Mouse (Mus musculus): Measurements from ENCODE around the gene Lpgat1.

- TF ChIP-seq CTCF (IDR thresholded peaks at IDR 0.05; ENCODE audit: low read depth) (no peak), EP300 (optimal IDR thresholded peaks at IDR 0.05) (no peak)
Observed at GRCm38 (mm10) chr1:191674071-191674470, 43.6 kb upstream of the Lpgat1 start.

Measured in stomach, postnatal 0 days (tissue).